Comparison of ENCODE assay signal across 12 mouse cellular contexts in the genomic region with DNA sequence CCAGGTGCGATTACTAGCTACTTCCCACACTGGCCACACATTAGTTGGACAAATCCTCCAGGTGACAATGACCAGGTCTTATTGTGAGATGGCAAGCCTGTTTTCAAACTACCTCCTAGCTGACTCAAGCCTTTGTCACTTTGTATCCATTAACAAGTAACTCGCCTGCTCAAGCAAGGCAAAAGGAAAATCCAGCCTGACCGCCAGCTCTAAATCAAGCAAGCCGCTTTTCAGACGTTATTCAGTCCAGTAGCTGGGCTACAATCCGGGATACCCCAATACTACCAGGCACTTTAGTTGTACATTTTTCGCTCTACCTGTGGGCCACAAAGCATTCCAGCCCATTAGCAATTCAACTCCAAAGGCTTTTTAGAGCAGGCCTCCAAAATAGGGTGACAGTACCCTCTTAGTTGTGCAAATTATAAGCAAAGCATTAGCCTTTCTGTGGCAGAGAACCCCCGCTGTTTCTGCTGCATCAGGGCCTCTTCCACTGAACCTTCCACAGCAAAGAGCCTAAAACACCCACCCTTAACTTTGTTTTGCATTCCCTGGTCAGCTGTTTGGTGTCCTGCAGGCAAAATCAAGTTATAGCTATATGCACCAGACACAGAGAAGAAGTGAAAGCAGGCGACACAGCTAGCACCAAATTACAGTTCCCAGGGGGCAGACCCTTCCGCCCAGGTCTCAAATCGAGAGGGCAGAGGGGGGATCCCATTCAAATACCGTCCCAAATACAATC. TPM values are rescaled to one million over a fixed set of nuclear protein-coding genes. Genes with fewer than 3 reads are reported as not detected.
A peak's percentile ranks its signal among the peaks of the same experiment; 100 is the strongest.
DNase-seq lines count a peak whose midpoint lies in the region; ATAC-seq and TF ChIP-seq lines count a peak whose summit lies in the region.
"Had no signal": no experiment of that assay in that cellular context is flagged by ENCODE, and none has a peak within 500 bp of the region (broad histone marks: within the 10 kb centered on the region; RNA-seq: fewer than 3 reads in every experiment).

No protein-coding gene starts in this region.

- in situ Hi-C loops in ES-E14 (cut with MboI; ENCODE audit: low sequenced_read_pairs in 2 of 2, unreplicated experiment in 2 of 2) = no loop called here

- peak; percentile 65 for DNase-seq in kidney, adult 2 months
- no peak for DNase-seq in kidney, adult 18-20 months
- no peak for DNase-seq in midbrain, postnatal 0 days (ENCODE audit: low spot score)
- no peak for DNase-seq in midbrain, embryonic 14.5 days
- DNase-seq in ES-E14 (ENCODE audit: low read depth, low spot score) = no peak
- DNase-seq in adrenal gland, adult (ENCODE audit: inconsistent age in 2 of 2, low spot score in 1 of 2) = no peak
- no peak for DNase-seq in adrenal gland, postnatal 25 days
- DNase-seq: cerebellum, adult 9-10 months; right cerebral cortex, postnatal 25 days had no signal

- H3K4me2 ChIP-seq in midbrain, postnatal 0 days (ENCODE audit: low read depth, low read length, poor library complexity, severe bottlenecking) = 0 out of 2 replicates have a peak overlapping the region, but pooled peaks have one; percentile 4
- no peak overlapping the region for H3K4me2 ChIP-seq in midbrain, embryonic 14.5 days (ENCODE audit: low read length)

- no peaks in the 10 kb centered on the region for H3K27me3 ChIP-seq in kidney, adult 2 months (replicated peaks; ENCODE audit: control insufficient read depth, insufficient read depth, low read length)
- H3K27me3 ChIP-seq in midbrain, postnatal 0 days (ENCODE audit: insufficient read depth, low read length) = no peaks in the 10 kb centered on the region
- H3K27me3 ChIP-seq in midbrain, embryonic 14.5 days (ENCODE audit: control insufficient read depth, insufficient read depth, low read length) = no peaks in the 10 kb centered on the region

- WGBS in kidney, adult 2 months = 69% methylated on average over 12 of the region's 12 CpGs
- WGBS in midbrain, postnatal 0 days = 63% methylated on average over 12 of the region's 12 CpGs
- WGBS in midbrain, embryonic 14.5 days = 65% methylated on average over 12 of the region's 12 CpGs

- TF ChIP-seq POLR2A in kidney, adult 2 months (IDR thresholded peaks at IDR 0.05; ENCODE audit: low read depth, low read length) = no peak

- no peak for ATAC-seq in midbrain, postnatal 0 days (ENCODE audit: low FRiP score)
- no peak for ATAC-seq in midbrain, embryonic 14.5 days (ENCODE audit: low FRiP score, low TSS enrichment)
- ATAC-seq in megakaryocyte, adult 5-6 weeks (ENCODE audit: poor library complexity, severe bottlenecking) = peak; percentile 5; the same call in 1 of the 2 replicates
- ATAC-seq: CD4-positive, CD25-positive, alpha-beta regulatory T cell, adult 4 months had no signal

- H3K9ac ChIP-seq in midbrain, postnatal 0 days (replicated peaks; ENCODE audit: low read length, poor library complexity, severe bottlenecking) = no peak overlapping the region
- H3K9ac ChIP-seq in midbrain, embryonic 14.5 days (replicated peaks; ENCODE audit: low read length) = no peak overlapping the region
- peak overlapping the region; percentile 28; the same call in 1 of the 2 replicates for H3K9ac ChIP-seq in ES-E14 (ENCODE audit: insufficient read depth, low read depth, low read length, poor library complexity, severe bottlenecking)

- no peaks in the 10 kb centered on the region for H3K36me3 ChIP-seq in kidney, adult 2 months (ENCODE audit: control insufficient read depth, insufficient read depth, low read length)
- H3K36me3 ChIP-seq in midbrain, postnatal 0 days (ENCODE audit: insufficient read depth, low read length) = no peaks in the 10 kb centered on the region
- H3K36me3 ChIP-seq in midbrain, embryonic 14.5 days (ENCODE audit: control insufficient read depth, insufficient read depth, low read length) = no peaks in the 10 kb centered on the region
- H3K36me3 ChIP-seq in ES-E14 (ENCODE audit: control insufficient read depth, insufficient read depth, low read length, poor library complexity, severe bottlenecking) = peaks cover 5% of the 10 kb centered on the region; the same call in 1 of the 2 replicates
- H3K36me3 ChIP-seq: hindbrain, embryonic 10.5 days had no signal

- no peak for TF ChIP-seq CTCF in kidney, adult 2 months (conservative IDR thresholded peaks at IDR 0.05; ENCODE audit: insufficient read depth, insufficient read length, low read depth, low read length)
- no peak for TF ChIP-seq CTCF in midbrain, postnatal 0 days (IDR thresholded peaks at IDR 0.05)

- H3K4me3 ChIP-seq in kidney, adult 2 months (ENCODE audit: insufficient read depth, low read depth, low read length) = peak overlapping the region; percentile 22; the same call in 1 of the 2 replicates
- H3K4me3 ChIP-seq in midbrain, postnatal 0 days (ENCODE audit: low read depth, low read length) = no peak overlapping the region
- H3K4me3 ChIP-seq in midbrain, embryonic 14.5 days (replicated peaks; ENCODE audit: low read depth, low read length) = no peak overlapping the region
- H3K4me3 ChIP-seq in ES-E14 (ENCODE audit: insufficient read depth in 1 of 2, low read depth in 1 of 2, low read length in 2 of 2, poor library complexity in 1 of 2, severe bottlenecking in 1 of 2) = peak overlapping the region; percentile 84 to 95; a peak in 3 of 4 replicates
- H3K4me3 ChIP-seq: hindbrain, embryonic 10.5 days had no signal

- peak overlapping the region; percentile 33; the same call in 1 of the 2 replicates for H3K27ac ChIP-seq in kidney, adult 2 months (ENCODE audit: insufficient read depth, low read depth, low read length)
- no peak overlapping the region for H3K27ac ChIP-seq in midbrain, postnatal 0 days (ENCODE audit: low read depth, low read length)
- no peak overlapping the region for H3K27ac ChIP-seq in midbrain, embryonic 14.5 days (replicated peaks; ENCODE audit: low read depth, low read length)
- no peak overlapping the region for H3K27ac ChIP-seq in ES-E14 (ENCODE audit: insufficient read depth, low read depth, low read length, poor library complexity, severe bottlenecking)
- H3K27ac ChIP-seq: hindbrain, embryonic 10.5 days had no signal

- H3K4me1 ChIP-seq in kidney, adult 2 months (ENCODE audit: control insufficient read depth, insufficient read depth, low read length) = 0 out of 2 replicates have a peak, but pooled peaks cover 3% of the 10 kb centered on the region
- no peaks in the 10 kb centered on the region for H3K4me1 ChIP-seq in midbrain, postnatal 0 days (ENCODE audit: insufficient read depth, low read length)
- 0 out of 2 replicates have a peak, but pooled peaks cover 5% of the 10 kb centered on the region for H3K4me1 ChIP-seq in midbrain, embryonic 14.5 days (ENCODE audit: control insufficient read depth, insufficient read depth, low read length)
- peaks cover 2 to 25% of the 10 kb centered on the region in 2 experiments; a peak in 2 of 4 replicates for H3K4me1 ChIP-seq in ES-E14 (ENCODE audit: control insufficient read depth in 2 of 2, insufficient read depth in 2 of 2, low read length in 2 of 2, poor library complexity in 1 of 2)

- no peaks in the 10 kb centered on the region for H3K9me3 ChIP-seq in midbrain, postnatal 0 days (ENCODE audit: low read length)
- H3K9me3 ChIP-seq in midbrain, embryonic 14.5 days (ENCODE audit: control insufficient read depth, low read length) = no peaks in the 10 kb centered on the region
- H3K9me3 ChIP-seq in ES-E14 (ENCODE audit: control insufficient read depth, insufficient read depth, low read depth, low read length) = no peaks in the 10 kb centered on the region
- H3K9me3 ChIP-seq: hindbrain, embryonic 10.5 days had no signal

TF ChIP-seq in ES-E14, 5 proteins besides CTCF, POLR2A, EP300 and RAD21 (continues in another document):
- TF ChIP-seq MAFK (IDR thresholded peaks at IDR 0.05; ENCODE audit: insufficient read depth, low read depth, low read length) (no peak), ZC3H11A (IDR thresholded peaks at IDR 0.05; ENCODE audit: borderline replicate concordance, low read depth, low read length) (no peak), ZNF384 (IDR thresholded peaks at IDR 0.05; ENCODE audit: low read depth, low read length) (no peak), CHD2 (IDR thresholded peaks at IDR 0.05; ENCODE audit: low read depth, low read length) (no peak)

RNA-seq across cellular contexts. Expression of a gene that starts 1.8 kb away (rescaled TPM):
- 149 and 205 TPM in 2 replicates for polyA plus RNA-seq in kidney, adult 2 months (2012; rRNA removed)
- total RNA-seq in midbrain, postnatal 0 days (2014; rRNA removed) = 55.1 and 70.5 TPM in 2 replicates
- 57.7 and 59.7 TPM in 2 replicates for polyA plus RNA-seq in midbrain, postnatal 0 days (2015; fragmentation: Nextera tagmentation; extraction: Ambion mirVana)
- 32.4 and 38.7 TPM in 2 replicates for polyA plus RNA-seq in midbrain, embryonic 14.5 days (2014; fragmentation: Nextera tagmentation; extraction: Ambion mirVana)
- 82.5 and 144 TPM in 2 replicates for total RNA-seq in ES-E14 (2012; rRNA removed)
- 160 and 202 TPM in 2 replicates for total RNA-seq in megakaryocyte, adult 5-6 weeks (2015)
- 125 and 139 TPM in 2 replicates for total RNA-seq in megakaryocyte, adult 5-6 weeks (2017)
- 20.3 and 26.6 TPM in 2 replicates for total RNA-seq in adrenal gland, postnatal 25 days (2021)

RNA-seq across cellular contexts. Expression of a gene that starts 44.5 kb away (rescaled TPM):
- 2.7 and 3.6 TPM in 2 replicates for polyA plus RNA-seq in kidney, adult 2 months (2012; rRNA removed)
- total RNA-seq in midbrain, postnatal 0 days (2014; rRNA removed) = 326 and 348 TPM in 2 replicates
- 54.0 and 54.2 TPM in 2 replicates for polyA plus RNA-seq in midbrain, postnatal 0 days (2015; fragmentation: Nextera tagmentation; extraction: Ambion mirVana)
- polyA plus RNA-seq in midbrain, embryonic 14.5 days (2014; fragmentation: Nextera tagmentation; extraction: Ambion mirVana) = 94.2 and 99.0 TPM in 2 replicates
- 63.1 and 73.6 TPM in 2 replicates for total RNA-seq in ES-E14 (2012; rRNA removed)
- total RNA-seq in megakaryocyte, adult 5-6 weeks (2015) = 2.0 and 3.0 TPM in 2 replicates
- 2.3 and 3.5 TPM in 2 replicates for total RNA-seq in megakaryocyte, adult 5-6 weeks (2017)
- 5.9 and 6.1 TPM in 2 replicates for total RNA-seq in adrenal gland, postnatal 25 days (2021)

RNA-seq across cellular contexts. Expression of a gene that starts 58.6 kb away (rescaled TPM):
- 32.1 and 32.3 TPM in 2 replicates for polyA plus RNA-seq in kidney, adult 2 months (2012; rRNA removed)
- 23.1 and 31.4 TPM in 2 replicates for total RNA-seq in midbrain, postnatal 0 days (2014; rRNA removed)
- 21.5 and 24.1 TPM in 2 replicates for polyA plus RNA-seq in midbrain, postnatal 0 days (2015; fragmentation: Nextera tagmentation; extraction: Ambion mirVana)
- polyA plus RNA-seq in midbrain, embryonic 14.5 days (2014; fragmentation: Nextera tagmentation; extraction: Ambion mirVana) = 26.9 and 36.5 TPM in 2 replicates
- 70.6 and 100 TPM in 2 replicates for total RNA-seq in ES-E14 (2012; rRNA removed)
- 11.4 and 14.5 TPM in 2 replicates for total RNA-seq in megakaryocyte, adult 5-6 weeks (2015)
- total RNA-seq in megakaryocyte, adult 5-6 weeks (2017) = 20.7 and 29.1 TPM in 2 replicates
- 47.8 and 50.1 TPM in 2 replicates for total RNA-seq in adrenal gland, postnatal 25 days (2021)

RNA-seq across cellular contexts. Expression of a gene that starts 58.6 kb away (rescaled TPM):
- 25.4 and 32.5 TPM in 2 replicates for polyA plus RNA-seq in kidney, adult 2 months (2012; rRNA removed)
- total RNA-seq in midbrain, postnatal 0 days (2014; rRNA removed) = 24.1 and 32.0 TPM in 2 replicates
- 35.6 and 40.2 TPM in 2 replicates for polyA plus RNA-seq in midbrain, postnatal 0 days (2015; fragmentation: Nextera tagmentation; extraction: Ambion mirVana)
- 46.1 and 48.1 TPM in 2 replicates for polyA plus RNA-seq in midbrain, embryonic 14.5 days (2014; fragmentation: Nextera tagmentation; extraction: Ambion mirVana)
- total RNA-seq in ES-E14 (2012; rRNA removed) = 98.3 and 116 TPM in 2 replicates
- 225 and 248 TPM in 2 replicates for total RNA-seq in megakaryocyte, adult 5-6 weeks (2015)
- total RNA-seq in megakaryocyte, adult 5-6 weeks (2017) = 333 and 335 TPM in 2 replicates
- 71.3 and 76.8 TPM in 2 replicates for total RNA-seq in adrenal gland, postnatal 25 days (2021)

Comparison
In these comparisons a context has a peak if more than half of its experiments do, and no peak if none do; other contexts are left out.
1. H3K4me3 ChIP-seq: peak in kidney, adult 2 months (single experiment) and ES-E14 (2 of 2); none in midbrain, postnatal 0 days (single experiment) and midbrain, embryonic 14.5 days (single experiment).